Mouse (Mus musculus): ENCODE measurements around the gene Foxd4.
"Not testable (repeated sequence)": the region's sequence is repeated elsewhere in the genome, so short reads cannot be mapped to it uniquely, and the experiment has no call there.

The Foxd4 gene

DNA sequence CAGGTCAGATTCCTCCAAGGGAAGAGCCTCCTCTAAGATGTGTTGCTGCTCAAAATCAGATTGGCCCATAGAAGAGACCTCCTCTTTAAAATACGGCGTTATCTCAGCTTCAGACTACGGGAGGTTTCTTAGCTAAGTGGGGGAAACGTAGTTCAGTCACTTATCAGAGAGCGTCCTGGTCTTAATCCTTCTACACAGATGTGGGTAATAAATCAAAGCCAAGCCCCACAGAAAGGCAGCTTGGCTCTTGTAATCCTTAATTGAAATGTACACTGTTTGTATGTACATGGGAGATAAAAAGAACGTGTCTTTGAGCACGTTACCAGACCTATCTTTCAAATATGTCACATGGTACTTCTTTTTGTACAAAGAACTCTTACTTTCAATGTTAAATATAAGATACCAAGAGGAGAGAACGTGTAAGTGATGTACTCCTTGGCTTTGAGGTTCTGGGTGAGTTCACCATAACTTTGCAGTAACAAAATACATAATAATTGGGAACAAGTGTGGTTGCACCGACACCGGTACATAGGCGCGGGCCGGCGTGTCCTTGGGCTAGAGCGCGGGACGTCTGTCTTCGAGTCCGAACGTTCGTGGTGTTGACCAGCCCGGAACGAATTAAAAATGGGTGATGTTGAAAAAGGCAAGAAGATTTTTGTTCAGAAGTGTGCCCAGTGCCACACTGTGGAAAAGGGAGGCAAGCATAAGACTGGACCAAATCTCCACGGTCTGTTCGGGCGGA is 25.7 kb downstream of the Foxd4 start, which contains the start of gene Gm10053:
Gene Gm10053, plus strand, starts transcription at position 558 of the 742 bp plus-strand sequence.
- DNase-seq (ENCODE audit: low spot score) = not testable (repeated sequence)

DNA sequence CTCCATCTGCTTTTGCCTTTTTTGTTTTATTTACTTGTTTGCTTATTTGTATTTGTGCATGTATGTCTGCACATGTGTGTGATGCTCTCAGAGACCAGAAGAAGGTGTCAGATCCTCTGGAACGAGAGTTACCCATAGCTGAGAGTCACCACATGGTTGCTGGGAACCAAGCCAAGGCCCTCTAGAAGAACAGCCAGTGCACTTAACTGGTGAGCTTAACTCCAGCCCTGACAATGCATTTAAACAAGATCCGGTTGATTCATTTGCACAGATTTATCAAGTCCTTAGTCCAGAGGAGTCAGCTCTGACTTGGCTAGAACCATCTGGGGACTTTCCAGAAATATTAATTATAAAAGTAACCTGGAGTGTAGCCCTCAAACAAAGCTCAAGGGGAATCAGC is 27.1 kb downstream of the Foxd4 start:
- DNase-seq (ENCODE audit: low spot score) = no peak

DNA sequence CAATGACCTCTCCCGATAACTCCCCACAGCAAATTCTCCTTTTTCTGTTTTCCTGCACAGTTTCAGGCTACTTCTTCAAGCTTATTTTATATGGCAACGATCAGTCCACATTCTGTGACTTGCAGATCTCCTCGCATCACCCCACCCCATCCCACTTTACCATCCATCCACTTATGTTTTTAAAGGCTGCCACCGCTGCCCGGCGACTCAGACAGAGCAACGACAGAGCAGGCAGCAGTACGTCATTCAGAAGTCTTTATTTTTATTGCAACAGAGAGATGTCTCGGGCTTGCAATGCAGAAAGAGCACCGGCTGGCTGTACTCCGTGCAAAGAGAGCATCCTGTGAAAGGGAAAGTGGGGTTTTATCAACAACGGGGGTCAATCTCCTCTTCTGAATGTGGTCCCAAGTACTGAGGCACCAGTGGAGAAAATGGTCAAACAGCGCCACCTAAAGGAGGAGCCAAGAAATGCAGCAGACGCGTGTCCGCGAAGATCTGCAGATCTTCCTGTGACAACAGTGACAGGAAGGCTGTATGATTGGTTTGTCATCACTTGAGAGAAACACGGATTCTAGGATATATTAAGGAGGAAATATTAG is 29.9 kb downstream of the Foxd4 start:
- peak; percentile 65 for DNase-seq (ENCODE audit: low spot score)

DNA sequence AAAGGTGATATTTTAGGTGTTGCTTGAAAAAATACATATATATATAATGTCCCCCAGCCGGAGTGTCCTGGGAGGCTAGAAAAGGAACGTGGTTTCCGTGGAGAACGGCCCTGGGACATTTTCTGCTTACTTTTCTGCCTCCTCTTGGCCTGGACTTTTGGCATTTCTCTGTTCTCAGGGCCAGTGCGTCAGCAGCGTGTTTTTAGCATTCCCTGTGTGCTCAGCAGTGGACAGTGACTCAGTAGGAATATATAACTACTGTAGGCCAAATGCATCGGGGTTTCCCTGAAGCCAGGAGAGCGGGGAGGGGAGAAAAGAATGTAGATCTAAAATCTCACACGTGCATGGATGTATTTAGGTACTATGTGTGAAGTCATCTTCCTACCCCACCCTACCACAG is 35.6 kb downstream of the Foxd4 start:
- DNase-seq (ENCODE audit: low spot score) = no peak

DNA sequence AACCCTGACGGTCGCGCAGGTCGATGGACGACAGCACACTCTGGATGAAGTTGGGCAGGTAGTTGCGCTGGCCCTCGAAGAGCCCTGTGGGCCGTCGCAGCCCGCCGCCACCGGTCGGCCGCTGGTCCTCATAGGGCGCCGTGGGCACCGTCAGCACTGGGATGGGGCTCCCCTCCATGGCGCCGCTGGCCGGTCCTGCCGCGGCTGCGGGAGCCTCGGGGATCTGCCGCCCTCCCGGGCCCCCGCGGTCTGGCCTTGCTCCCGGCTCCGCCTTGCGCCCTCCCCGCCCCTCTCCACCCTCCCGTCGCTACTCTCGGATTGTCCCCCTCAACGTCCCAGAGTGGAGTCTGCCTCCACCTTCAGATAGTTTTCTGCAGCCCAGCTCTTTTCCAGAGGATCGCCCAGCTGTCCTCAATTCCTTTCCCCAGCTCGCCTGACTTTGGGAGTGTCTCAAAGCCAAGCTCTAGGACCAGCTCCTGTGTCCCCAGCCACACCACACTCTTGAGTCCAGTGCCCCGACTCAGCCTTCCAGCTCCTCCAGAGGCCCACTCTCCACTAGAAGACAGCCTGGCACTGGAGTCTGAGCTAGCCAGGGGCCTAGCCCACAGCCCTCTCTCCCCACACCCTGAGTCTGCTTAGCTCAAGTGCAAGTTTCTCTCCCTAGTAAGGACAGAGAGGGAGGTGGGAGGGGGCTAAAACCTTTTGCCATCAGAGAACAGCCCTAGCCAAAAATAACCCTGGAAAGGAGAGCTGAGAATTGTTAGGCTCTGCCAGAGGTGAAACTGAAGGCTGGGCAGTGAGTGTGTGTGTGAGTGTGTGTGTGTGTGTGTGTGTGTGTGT is 39.2 kb downstream of the Foxd4 start, which contains the start of gene Pgm5:
Gene Pgm5, minus strand, starts transcription at position 244 of the 840 bp plus-strand sequence.
- peak; percentile 26 for DNase-seq (ENCODE audit: low spot score)

DNA sequence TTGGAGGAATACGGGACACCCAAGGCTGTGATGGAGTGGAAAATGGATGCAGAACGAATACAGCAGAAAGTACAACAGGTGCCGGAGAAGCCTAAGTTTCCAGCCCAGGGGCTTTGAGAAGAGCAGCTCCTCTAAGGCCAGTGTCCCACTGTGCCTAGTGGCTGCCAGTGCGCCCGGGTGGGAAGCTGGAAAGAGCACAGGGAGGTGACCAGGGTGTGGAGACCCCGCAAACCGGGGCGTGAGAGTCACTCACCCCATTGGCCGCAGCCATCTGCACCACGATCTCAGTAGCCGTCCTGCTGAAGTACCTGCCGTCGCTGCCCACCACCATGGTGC is 39.8 kb downstream of the Foxd4 start:
- no peak for DNase-seq (ENCODE audit: low spot score)

DNA sequence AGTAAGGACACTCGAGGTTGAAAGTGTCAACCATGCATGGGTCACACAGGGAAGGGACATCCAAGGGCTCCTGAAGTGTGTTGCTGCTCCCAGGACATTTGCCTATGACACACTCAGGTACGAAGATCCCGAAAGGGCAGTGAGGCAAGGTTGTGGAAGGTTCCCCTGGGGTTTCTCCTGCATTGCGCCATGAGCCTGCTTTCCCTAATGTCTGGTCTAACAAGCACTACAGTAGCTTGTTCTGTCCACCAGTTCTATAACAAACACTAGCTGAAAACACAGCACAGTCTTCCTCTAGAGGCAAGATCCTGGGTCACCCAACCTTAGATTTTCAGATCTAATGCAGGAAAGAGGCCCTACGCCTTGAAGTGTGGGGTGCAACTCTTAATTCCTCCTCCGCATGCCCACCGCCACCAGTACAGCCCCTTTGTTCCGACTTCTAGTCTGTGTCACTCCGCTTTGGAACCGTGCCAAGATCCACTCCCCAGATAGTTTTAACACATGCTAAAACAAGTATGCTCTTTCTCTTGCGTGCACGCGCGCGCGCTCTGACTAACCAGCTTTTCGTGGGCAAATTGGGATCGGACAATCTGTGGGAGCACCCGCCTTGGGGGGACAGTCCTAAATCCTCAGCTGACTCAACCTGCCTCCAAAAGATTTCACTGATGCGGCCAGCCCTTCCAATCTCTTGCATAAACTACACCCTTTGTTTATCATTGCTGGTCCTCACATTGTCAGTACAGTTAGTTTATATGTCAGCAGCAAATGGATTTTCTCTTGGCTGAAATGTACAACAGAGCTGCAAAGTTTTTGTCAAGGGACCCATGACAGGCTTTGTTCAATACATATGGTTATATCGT is 49.3 kb downstream of the Foxd4 start:
- peak; percentile 47 for DNase-seq (ENCODE audit: low spot score)
